Comparison of ENCODE assay signal across 45 mouse cellular contexts in the genomic region with DNA sequence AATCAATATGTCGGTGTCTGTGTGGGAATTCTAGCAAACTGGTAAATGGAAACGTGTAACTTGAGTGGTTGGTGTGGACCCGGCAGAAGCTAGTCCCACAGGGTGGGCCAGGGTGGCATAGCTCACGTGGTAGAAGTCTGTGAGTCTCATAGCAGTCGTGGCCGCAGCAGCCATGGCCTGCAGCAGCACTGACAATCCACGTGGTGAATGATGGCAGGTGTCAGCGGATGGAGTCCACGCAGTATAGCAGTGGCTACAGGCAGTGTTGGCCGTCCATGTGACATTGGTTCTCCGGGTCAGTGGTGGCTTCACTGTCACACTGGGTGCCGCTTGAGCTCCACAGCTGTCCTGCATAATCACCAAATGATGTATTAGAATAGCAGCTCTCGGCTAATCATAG. TPM values are rescaled to one million over a fixed set of nuclear protein-coding genes. Genes with fewer than 3 reads are reported as not detected.
"Had no signal": no experiment of that assay in that cellular context is flagged by ENCODE, and none has a peak within 500 bp of the region (broad histone marks: within the 10 kb centered on the region; RNA-seq: fewer than 3 reads in every experiment).

No protein-coding gene starts in this region.

- H3K36me3 ChIP-seq: limb, embryonic 12.5 days; limb, embryonic 13.5 days; liver, embryonic 12.5 days; liver, embryonic 13.5 days; liver, embryonic 15.5 days; lung, embryonic 15.5 days; midbrain, embryonic 10.5 days; midbrain, embryonic 12.5 days; midbrain, embryonic 13.5 days; midbrain, embryonic 15.5 days had no signal

- H3K27me3 ChIP-seq: limb, embryonic 12.5 days; limb, embryonic 13.5 days; liver, embryonic 12.5 days; liver, embryonic 13.5 days; liver, embryonic 15.5 days; lung, embryonic 15.5 days; midbrain, embryonic 12.5 days; midbrain, embryonic 13.5 days; midbrain, embryonic 15.5 days had no signal

- H3K9me3 ChIP-seq: limb, embryonic 12.5 days; limb, embryonic 13.5 days; liver, embryonic 12.5 days; liver, embryonic 13.5 days; liver, embryonic 15.5 days; lung, embryonic 15.5 days; midbrain, embryonic 10.5 days; midbrain, embryonic 12.5 days; midbrain, embryonic 13.5 days; midbrain, embryonic 15.5 days had no signal

- H3K4me2 ChIP-seq: limb, embryonic 12.5 days; limb, embryonic 13.5 days; liver, embryonic 11.5 days; liver, embryonic 12.5 days; liver, embryonic 13.5 days; liver, embryonic 15.5 days; lung, embryonic 14.5 days; lung, embryonic 15.5 days; midbrain, embryonic 11.5 days; midbrain, embryonic 12.5 days; midbrain, embryonic 13.5 days; midbrain, embryonic 15.5 days had no signal

- H3K4me1 ChIP-seq: limb, embryonic 12.5 days; limb, embryonic 13.5 days; liver, embryonic 12.5 days; liver, embryonic 13.5 days; liver, embryonic 15.5 days; lung, embryonic 15.5 days; midbrain, embryonic 10.5 days; midbrain, embryonic 12.5 days; midbrain, embryonic 13.5 days; midbrain, embryonic 15.5 days had no signal

- H3K9ac ChIP-seq: limb, embryonic 12.5 days; limb, embryonic 13.5 days; liver, embryonic 12.5 days; liver, embryonic 13.5 days; liver, embryonic 14.5 days; liver, embryonic 15.5 days; liver, postnatal 0 days; lung, embryonic 14.5 days; lung, embryonic 15.5 days; midbrain, embryonic 12.5 days; midbrain, embryonic 13.5 days; midbrain, embryonic 15.5 days had no signal

- ATAC-seq: liver, embryonic 12.5 days; liver, postnatal 0 days; lung, postnatal 0 days; midbrain, embryonic 13.5 days; midbrain, embryonic 15.5 days; midbrain, embryonic 16.5 days had no signal

- H3K4me3 ChIP-seq: left cerebral cortex, adult 2 months; limb, embryonic 12.5 days; limb, embryonic 13.5 days; liver, embryonic 12.5 days; liver, embryonic 13.5 days; liver, embryonic 15.5 days; lung, embryonic 15.5 days; midbrain, embryonic 10.5 days; midbrain, embryonic 12.5 days; midbrain, embryonic 13.5 days; midbrain, embryonic 15.5 days; myocyte had no signal

- DNase-seq: left cerebral cortex, postnatal 4 days; liver; liver, embryonic 13.5 days; liver, postnatal 0 days; lung, adult 18-20 months; lung, adult 2 months; lung, embryonic 14.5 days; lung, postnatal 10 days; lung, postnatal 14 days; lung, postnatal 36 days; lung, postnatal 4 days; midbrain, embryonic 14.5 days had no signal

- H3K27ac ChIP-seq: left cerebral cortex, adult 2 months; limb, embryonic 12.5 days; limb, embryonic 13.5 days; liver, embryonic 12.5 days; liver, embryonic 13.5 days; liver, embryonic 14.5 days; liver, embryonic 15.5 days; lung, embryonic 15.5 days; macrophage; midbrain, embryonic 10.5 days; midbrain, embryonic 12.5 days; midbrain, embryonic 13.5 days; midbrain, embryonic 15.5 days had no signal

RNA-seq across cellular contexts. Expression of a gene that starts 4.1 kb away (rescaled TPM):
- total RNA-seq: left cerebral cortex, adult 18-20 months; left cerebral cortex, adult 2 months; left cerebral cortex, adult 8-10 months; left cerebral cortex, postnatal 10 days; left cerebral cortex, postnatal 14 days; left cerebral cortex, postnatal 25 days; left cerebral cortex, postnatal 36 days; left cerebral cortex, postnatal 4 days; liver, adult 2 months; megakaryocyte progenitor cell, adult 5-6 weeks; megakaryocyte-erythroid progenitor cell, adult 5-6 weeks; midbrain, postnatal 0 days; monocyte, adult 5-6 weeks had no signal
- polyA plus RNA-seq: limb, embryonic 11.5 days; limb, embryonic 12.5 days; limb, embryonic 13.5 days; limb, embryonic 14.5 days; liver, adult 2 months; liver, embryonic 11.5 days; liver, embryonic 12.5 days; liver, embryonic 13.5 days; liver, embryonic 14.5 days; liver, embryonic 15.5 days; liver, embryonic 16.5 days; liver, postnatal 0 days; lung, adult 2 months; lung, embryonic 14.5 days; lung, embryonic 15.5 days; lung, embryonic 16.5 days; lung, postnatal 0 days; macrophage; midbrain, embryonic 10.5 days; midbrain, embryonic 11.5 days; midbrain, embryonic 12.5 days; midbrain, embryonic 13.5 days; midbrain, embryonic 14.5 days; midbrain, embryonic 15.5 days; midbrain, embryonic 16.5 days; midbrain, postnatal 0 days; myocyte; neural tube, embryonic 11.5 days had no signal

RNA-seq across cellular contexts. Expression of a gene that starts 37.0 kb away (rescaled TPM):
- polyA plus RNA-seq: liver, adult 2 months; lung, adult 2 months had no signal
